Mouse (Mus musculus) T-cell, adult 66 days (primary cell): Measurements from ENCODE around the gene 1700123L14Rik. TPM values are rescaled to one million over a fixed set of nuclear protein-coding genes. Genes with fewer than 3 reads are reported as not detected.

Experiments
- total RNA-seq, 2 experiments: library from RNA; stranded (reverse); gene quantifications; 3 replicates in 1 of 2; 4 replicates in 1 of 2; pipeline ENCODE4 v1.2.4; 2023

Gene 1700123L14Rik
- not detected for total RNA-seq

DNA sequence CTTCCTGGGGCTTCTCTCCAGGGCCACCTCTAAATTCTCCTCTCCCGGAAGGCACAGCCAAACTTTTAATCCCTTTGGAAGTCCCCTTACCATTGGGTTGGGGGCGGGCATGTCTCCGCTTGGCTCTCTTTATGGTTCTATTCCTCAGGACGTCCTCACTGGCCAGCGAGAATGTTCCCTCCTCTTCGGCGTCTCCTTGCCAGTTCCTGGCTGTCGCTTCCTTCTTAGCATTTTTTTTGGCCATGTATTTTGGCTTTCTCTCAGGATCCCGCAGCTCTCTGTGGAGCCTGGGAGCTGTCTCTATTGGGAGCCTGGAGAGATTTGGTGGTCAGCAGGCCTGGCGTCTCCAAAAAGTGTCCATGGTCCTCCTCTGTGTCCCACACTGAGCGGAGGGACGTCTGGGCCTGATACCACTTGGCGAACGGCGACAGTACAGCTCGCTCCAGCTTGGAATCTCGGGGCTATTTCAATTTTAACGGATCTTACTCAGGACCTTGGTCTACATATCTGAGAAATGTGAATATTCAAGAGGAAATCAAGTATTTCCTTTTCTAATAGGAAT, at the start of gene 1700123L14Rik:
Gene 1700123L14Rik, minus strand, starts transcription at position 426 of the 562 bp plus-strand sequence.

Other genes starting within 250 kb of the 1700123L14Rik start
- not detected for gene Fam19a1, start 53.1 kb downstream of the 1700123L14Rik start, total RNA-seq